Mouse (Mus musculus) brain, embryonic 14.5 days (tissue): ENCODE measurements around the gene Strip1.

ENCODE experiments used
- CTCF ChIP-seq: fragments of 200-500 bp; IDR thresholded peaks from 2 replicates; pipeline ENCODE4 v1.5.1; 2012; ENCODE audit warnings: inconsistent platforms, mild to moderate bottlenecking, moderate library complexity, borderline replicate concordance; ENCODE audit not compliant: insufficient read depth, insufficient read length; ENCODE audit errors: extremely low read depth
- POLR2A ChIP-seq: fragments of 200-500 bp; IDR thresholded peaks from 2 replicates; pipeline ENCODE4 v1.6.1; 2012; ENCODE audit warnings: mild to moderate bottlenecking, inconsistent platforms, borderline replicate concordance; ENCODE audit not compliant: poor library complexity, insufficient read depth, insufficient read length, severe bottlenecking; ENCODE audit errors: extremely low read depth

DNA sequence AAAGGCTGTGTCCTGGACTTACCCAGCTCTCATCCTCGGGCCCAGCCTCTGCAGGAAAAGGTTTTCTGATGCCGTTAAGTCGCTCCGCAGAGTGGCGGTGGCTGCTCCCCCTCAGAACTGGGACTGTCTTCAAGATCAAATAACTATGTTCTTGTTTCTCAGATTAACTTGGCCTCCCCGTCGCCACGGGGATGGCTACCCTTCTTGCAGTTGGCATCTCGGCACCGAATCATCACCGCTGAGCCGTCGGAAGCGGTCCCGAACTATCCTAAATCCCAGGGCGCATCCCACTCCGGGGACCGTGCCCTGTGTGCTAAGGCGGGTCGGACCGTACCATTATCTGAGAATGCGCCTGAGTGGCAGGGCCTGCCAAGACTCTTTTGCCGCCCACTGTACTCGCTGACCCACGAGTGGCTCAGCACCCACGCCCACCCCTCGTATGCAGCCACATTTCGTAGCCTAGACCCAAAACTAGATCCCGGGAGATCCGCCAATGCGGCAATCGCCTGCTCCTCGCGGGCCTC, 35.5 kb downstream of the Strip1 start:
- no peak for TF ChIP-seq CTCF
- no peak for TF ChIP-seq POLR2A
